Mouse (Mus musculus): ENCODE data around the gene Tcn2.
"Not testable (repeated sequence)": the region's sequence is repeated elsewhere in the genome, so short reads cannot be mapped to it uniquely, and the experiment has no call there.

DNA sequence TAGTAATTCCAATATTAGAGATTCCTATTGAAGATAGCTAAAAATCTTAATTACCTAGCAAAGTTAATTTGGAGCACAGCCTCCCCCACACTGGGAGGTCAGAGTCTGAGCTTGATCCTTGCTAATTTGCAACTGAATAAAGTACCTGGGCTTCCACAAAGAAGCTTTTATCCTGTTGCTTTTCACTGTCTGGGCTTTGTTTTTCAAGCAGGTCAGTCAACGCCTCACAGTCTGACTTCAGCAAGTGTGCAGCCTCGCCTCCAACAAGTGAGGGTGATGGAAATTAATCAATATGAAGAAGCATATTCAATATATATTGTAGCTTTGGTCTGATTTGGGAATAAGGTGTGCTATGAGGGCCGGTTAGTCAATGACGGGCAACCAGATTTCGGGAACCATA, 22.9 kb upstream of the Tcn2 start:
- not testable (repeated sequence) for TF ChIP-seq CTCF (IDR thresholded peaks at IDR 0.05; ENCODE audit: insufficient read depth, low read length); POLR2A (IDR thresholded peaks at IDR 0.05; ENCODE audit: borderline replicate concordance, extremely low read depth, low read depth, low read length)

Data from lung, adult 2 months (tissue).